Mouse (Mus musculus): ENCODE data around the gene Trim62.

Gene Trim62

DNA sequence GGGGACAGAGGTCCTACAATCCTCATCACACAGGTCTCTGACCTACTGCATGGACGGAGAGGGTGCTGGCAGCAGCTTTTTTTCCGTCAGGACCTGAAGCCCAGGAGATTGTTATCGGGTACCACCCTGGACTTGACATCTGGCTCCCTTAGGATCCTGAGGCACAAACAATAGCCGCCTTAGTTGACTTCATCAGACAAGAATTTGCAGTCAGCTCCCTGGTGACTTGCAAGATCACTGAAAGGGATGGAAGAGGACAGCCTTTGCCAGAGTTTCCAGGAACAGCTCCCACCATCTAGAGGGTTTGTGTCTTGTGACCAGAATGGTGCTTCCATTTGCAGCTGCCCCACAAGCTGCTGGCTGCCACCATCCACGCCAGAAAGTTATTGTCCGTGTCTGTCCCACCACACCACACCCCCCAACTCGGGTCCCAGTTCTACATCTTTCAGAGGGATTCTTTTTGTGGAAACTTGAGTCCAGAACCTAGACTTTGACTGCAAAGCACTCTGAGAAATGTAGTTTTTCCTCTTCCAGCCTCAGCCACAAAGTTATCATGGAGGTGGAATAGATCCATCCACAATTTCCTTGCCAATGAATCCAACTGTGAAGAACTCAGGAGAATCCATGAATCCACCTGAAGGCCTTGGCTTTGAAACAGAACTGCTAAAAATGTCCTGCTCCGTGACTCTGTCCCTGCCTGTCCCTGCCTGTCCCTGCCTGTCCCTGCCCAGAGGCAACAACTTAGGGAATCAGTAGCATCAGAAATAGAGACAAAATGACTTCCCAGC lies 27.1 kb downstream of the Trim62 start:
- no peak for DNase-seq (ENCODE audit: low spot score)

DNA sequence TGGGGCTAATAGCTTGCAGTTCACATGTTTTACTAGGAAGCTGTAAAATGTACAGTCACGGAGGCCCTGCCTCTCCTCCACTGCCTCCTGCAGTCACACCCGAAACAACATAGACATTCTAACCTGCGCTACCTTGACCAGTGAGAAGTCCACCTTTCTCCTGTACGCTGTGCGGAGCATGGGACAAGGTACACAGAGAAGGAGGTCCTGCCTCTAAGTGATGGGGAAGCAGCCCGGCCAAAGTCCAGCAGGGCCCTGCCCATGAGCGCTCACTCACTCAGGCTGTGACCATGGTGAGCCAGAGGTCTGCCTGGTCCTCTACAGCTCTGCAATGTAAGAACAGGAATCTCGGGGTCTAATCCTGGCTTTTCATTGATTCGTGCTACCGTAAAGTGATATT lies 28.7 kb downstream of the Trim62 start:
- DNase-seq (ENCODE audit: low spot score), result no peak

DNA sequence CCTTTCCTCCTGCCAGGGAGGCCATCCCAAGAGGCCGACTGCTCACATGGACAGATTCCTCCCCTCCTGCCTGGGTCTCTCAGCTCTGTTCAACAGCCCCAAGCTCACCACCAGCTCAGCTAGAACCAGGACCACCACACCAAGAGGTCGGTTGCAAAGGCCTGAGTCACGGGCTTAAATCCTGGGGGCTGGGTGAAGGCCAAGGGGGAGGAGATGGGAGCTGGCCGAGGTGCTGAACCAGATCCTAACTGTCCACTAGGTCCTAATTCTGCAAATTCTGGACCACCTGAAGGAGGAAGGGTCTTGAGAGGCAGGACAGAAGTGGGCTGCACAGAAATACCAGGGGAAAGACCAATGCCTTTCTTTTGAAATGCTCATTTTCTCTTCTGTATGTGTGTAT lies 30.4 kb downstream of the Trim62 start:
- no peak for DNase-seq (ENCODE audit: low spot score)

DNA sequence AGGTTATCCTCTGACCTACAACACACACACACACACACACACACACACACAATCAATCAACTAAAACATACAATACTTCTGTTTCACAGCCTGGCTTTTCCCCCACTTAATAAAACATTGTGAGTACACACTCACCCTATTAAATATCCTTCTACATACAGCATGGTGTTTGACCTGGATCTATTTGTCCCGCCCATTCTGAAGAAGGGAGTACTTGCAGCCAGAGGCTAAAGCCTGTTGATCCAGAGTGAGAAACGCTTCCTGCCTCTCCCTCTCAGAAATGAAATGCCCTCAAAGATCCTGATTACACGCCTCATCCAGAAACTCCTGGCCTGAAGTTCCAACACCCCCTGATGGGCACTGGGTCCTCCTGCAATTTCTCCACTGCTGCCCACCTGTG lies 33.7 kb downstream of the Trim62 start:
- DNase-seq (ENCODE audit: low spot score), result no peak

DNA sequence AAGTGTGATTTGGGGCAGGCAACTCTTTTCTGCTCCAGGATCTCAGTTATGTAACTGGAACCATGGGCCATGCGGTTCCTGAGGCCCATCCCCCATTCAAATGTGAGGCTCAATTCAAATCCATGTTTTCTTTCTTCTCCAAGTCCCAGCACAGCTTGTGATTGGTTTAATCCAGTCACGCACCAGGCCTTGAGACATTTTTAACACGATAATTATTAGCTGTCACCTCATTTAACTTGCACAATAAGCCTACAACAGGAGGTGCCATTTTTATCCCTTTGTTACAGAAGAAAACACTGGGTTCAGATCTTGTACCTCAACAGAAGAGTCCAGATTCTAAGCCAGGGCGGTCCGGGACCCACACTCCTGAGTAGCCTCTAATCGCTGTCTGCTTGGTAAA lies 34.4 kb downstream of the Trim62 start:
- no peak for DNase-seq (ENCODE audit: low spot score)

DNA sequence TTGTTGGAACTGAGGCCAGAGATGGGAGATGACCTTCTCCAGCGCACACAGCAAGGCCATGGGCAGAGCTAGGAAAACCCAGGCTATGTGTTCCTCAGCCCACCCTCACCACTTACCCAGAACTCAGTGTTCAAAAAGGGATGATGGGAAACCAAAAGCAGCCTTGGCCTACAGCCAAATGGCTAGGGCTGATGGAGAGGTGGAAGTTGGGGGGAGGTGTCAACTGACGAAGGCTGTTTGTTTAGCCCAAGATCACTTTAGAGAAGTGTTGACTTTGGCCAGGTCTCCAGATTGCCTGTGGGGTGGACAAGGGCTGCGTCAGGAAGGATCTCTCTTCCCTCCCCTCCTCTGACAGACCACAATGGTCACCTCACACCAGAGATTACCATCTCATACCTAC lies 34.8 kb downstream of the Trim62 start:
- no peak for DNase-seq (ENCODE audit: low spot score)

DNA sequence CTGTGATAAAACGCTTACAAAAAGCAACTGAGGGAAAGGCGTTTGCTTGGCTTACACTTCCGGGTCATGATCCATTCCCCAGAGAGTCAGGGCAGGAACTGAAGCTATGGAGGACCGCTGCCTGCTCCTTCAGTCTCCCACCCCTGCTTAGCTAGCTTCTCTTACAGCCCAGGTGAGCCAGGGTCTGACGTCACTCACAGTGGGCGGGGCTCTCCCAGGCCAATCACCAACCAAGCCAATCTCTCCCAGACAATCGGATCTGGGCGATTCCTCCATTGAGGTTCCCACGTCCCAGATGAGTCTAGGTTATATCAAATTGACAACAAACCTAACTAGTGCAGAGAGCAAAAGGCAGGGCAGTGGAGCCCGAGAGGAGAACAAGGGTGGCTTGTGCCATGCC lies 35.7 kb downstream of the Trim62 start:
- no peak for DNase-seq (ENCODE audit: low spot score)

DNA sequence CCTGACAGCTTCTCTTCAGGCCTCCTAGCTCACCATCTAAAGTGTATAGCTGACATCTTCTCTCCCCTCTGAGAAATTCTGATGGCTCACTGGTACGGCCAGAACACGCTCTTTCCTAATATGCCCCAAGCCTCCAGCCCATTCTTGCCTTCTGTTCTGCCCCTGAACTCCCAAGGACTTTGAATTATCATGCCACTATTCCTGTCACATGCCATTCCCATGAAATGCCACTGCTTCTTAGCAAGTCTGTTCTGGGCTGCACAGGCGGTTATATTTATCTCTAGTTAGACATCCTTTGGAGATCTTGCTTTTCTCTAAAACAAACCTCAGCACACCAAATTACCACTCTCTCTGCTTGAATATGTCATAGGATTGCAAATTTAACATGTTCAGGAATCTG lies 40.2 kb downstream of the Trim62 start:
- no peak for DNase-seq (ENCODE audit: low spot score)

DNA sequence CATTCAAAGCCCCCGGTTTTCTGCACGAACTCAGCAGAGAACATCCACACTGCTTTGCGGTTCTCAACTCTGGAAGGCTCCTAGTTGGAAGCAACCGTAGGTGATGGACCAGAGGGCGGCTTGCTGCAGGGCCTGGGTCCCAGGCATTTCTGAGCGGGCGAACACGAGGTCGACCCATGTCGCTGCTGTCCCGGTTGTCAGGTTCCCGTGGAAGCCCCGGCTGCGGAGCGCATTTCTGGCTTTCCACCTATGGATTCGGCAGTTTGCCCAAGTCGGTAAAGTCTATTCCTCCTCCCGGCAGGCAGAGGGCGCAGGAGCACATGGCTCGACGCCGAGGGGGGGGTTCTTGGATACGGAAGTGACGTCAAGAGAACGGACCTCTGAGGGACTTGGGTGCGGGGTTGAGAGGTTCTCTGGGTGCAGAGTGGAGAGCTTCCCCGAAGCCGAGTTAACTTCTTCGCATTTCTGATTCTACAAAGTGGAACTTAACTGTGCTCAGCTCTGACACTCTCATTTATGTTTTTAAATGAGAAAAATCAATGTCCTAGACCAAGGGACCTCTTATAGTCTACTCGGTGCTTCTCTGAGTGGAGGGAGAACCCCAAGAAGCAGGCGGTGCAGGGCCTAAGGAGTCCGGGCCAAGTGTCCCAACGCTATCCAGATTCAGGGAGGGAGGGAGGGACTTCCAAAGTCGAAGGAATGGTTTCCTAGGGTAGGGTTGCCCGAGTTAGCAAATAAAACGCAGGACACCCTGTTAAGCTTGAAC lies 41.6 kb downstream of the Trim62 start:
- DNase-seq (ENCODE audit: low spot score), result peak; percentile 51

DNA sequence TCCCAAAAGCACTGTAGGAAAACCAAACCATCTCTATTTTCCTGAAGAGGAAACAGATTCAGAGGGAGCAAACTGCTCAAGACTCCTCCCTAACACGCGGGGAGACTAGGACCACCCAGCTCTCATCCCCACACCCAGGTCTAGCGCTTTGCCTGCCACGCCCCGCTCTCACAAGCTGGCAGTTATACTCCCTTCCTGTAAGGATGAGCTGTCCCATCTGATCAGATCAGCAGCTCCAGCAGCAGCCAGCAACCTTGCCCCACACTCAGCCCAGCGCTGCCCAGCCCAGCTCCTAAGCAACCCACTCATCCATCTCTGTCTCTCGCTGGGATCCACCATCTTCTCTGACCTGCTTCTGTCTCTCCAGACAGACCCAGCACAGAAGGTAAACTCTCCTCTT lies 49.4 kb downstream of the Trim62 start:
- no peak for DNase-seq (ENCODE audit: low spot score)

DNA sequence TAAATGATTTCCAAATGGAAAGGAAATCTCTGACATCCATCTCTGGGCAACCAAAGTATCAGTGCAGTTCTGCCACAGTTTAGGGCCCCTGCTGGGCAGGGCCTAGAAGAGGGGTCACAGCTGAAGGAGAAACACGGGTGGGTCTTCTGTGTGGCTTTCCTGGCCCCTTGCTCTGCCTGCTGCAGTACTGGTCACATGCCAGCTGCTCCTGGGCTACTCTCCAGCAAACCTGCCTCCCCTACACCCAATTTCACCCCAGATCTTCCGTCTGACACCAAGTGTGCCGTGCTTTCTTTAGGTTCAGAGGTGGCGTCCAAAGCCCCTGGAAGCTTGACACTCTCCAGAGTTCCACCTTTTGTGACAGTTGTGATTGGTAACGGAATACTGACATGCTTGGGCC lies 52.2 kb downstream of the Trim62 start:
- no peak for DNase-seq (ENCODE audit: low spot score)

DNA sequence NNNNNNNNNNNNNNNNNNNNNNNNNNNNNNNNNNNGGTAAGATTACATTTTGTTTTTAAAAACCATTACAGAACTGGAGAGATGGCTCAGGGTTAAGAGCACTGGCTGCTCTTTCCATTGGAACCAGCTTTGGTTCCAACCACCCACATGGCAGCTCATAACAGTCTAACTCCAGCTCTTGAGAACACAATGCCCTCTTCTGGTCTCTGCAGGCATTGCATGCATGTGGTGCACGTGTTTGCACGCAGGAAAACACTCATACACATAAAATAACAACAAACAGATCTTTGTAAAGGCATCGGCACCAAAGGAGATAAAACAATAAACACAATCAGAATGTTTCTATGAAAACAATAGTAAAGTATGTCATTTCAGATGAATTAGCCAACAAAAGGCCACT lies 59.0 kb downstream of the Trim62 start:
- DNase-seq (ENCODE audit: low spot score), result no peak

DNA sequence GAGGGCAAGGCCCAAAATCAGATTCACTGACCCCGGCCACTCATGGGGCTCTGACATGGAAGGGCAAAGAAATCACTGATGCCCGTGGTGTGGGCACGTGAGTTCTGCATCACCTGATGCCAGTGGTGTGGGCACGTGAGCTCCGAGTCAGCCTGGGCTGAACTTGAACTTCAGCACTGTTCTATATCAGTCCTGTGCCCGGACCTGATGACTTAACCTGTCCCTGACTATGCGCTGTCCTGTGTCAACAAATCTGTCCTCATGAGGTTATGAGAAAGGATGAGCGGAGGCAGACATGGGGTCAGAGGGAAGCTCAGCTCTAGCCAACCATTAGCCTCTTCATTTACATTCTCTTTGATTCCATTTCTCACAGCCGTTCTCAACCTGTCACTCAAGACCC lies 63.4 kb downstream of the Trim62 start:
- no peak for DNase-seq (ENCODE audit: low spot score)

DNA sequence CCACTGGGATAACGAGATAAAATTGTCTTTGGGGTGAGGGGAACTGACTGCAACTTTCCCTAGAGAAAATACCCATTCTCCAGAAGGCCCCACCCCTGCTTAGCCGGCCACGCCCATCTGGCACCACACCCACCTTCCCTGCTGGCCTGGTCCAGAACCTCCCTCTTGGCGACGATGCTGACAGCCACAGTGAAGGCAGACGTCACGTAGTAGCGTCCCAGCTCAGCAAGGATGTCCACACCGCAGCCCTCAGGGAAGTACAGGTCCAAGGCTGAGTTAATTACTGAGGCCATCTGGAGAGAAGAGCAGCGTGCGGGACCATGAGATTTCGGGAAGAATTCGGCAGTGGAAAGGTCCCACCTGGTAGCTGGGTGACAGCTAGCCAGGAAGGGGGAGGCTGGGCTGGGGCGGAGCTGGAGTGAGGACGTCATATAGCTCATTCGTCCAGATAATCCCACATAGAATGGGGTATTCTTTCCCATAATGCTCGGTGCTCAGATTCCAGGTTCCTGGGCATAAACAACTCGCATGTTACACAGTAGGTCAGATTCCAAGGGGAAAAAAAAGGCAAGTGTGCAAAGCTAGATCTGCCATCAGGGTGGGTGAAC lies 64.0 kb downstream of the Trim62 start:
- no peak for DNase-seq (ENCODE audit: low spot score)

DNA sequence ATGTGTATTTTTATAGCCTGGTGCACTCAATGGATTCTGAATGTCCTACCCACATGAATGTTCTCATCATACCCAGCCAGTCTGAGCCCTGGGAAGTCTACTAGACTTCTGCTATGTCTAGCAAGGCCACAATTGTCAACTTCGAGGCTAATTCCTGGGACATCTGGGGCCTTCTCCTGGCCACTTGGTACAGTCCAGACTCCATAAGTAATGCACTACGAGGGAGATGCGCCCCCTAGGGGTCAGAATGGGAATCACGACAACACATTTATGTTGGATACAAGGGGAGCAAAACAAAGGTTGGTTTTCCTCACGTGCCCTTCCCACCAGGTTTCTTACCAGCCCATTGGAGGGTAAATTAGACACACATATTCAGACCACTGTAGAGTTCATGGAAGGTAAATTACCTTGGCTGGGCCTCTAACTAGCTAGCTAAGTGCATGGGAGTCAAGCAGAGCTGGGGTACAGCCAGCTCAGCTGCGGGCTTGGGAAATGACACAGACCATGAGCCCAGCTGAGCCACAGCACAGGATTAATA lies 64.8 kb downstream of the Trim62 start:
- DNase-seq (ENCODE audit: low spot score), result no peak

DNA sequence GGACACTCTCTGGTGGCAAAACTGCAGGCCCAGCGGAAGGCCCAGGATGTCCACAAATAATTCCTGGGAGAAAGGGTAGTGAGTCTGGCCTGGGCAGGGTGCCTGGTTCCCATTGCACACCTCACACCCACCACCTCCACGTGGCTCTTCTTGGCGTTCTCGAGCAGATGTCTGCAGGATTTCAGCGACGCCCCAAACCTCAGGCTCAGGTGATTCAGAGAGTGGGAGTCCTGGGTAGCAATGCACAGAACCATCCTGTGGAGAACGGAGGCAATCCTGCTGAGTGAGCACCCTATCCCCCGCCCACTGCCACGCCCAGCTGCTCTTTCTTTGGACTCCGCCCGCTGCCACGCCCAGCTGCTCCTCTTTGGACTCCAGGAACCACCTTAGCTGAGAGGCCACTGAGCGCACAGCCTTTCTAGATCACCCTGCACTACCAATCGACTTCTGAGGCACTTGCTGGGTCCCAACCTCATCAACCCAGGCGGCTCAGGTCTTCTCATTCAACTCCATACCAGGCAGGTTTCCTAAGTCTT lies 66.2 kb downstream of the Trim62 start:
- no peak for DNase-seq (ENCODE audit: low spot score)

DNA sequence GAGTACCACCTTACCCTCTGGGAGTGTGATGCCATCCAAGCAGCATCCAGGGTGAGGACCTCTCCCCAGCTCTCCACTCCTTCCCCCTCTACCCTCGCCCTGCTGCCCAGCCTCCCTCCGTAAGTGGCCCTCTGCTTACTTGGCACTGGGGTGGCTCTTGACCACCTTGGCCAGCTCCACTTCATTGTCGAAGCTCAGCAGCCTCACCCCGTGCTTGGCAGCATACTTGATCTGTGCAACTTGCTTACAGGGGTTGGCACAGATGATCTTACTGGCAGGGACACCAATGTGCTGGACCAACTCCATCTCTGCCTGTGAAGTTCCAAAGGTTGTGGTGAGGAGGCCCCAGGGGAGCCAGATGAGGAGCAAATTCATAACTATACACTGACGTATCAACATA lies 67.1 kb downstream of the Trim62 start:
- no peak for DNase-seq (ENCODE audit: low spot score)

DNA sequence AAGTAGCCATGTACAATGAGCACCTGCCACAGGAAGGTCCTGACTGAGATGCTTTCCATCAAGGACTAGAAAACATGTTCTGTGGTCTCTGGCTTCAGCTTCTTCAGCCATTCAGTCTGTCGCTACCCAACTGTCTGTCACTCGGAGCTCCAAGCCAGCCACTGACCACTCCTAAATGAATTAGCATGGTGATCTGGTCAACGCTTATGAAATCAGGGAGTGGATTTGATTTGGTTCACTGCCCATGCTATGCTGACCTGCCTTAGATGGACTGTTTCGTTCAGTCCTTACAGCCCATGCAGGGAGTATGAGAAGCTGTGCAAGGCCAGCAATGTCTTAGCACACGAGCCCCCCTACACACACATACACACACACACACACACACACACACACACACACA lies 70.5 kb downstream of the Trim62 start:
- no peak for DNase-seq (ENCODE audit: low spot score)

DNA sequence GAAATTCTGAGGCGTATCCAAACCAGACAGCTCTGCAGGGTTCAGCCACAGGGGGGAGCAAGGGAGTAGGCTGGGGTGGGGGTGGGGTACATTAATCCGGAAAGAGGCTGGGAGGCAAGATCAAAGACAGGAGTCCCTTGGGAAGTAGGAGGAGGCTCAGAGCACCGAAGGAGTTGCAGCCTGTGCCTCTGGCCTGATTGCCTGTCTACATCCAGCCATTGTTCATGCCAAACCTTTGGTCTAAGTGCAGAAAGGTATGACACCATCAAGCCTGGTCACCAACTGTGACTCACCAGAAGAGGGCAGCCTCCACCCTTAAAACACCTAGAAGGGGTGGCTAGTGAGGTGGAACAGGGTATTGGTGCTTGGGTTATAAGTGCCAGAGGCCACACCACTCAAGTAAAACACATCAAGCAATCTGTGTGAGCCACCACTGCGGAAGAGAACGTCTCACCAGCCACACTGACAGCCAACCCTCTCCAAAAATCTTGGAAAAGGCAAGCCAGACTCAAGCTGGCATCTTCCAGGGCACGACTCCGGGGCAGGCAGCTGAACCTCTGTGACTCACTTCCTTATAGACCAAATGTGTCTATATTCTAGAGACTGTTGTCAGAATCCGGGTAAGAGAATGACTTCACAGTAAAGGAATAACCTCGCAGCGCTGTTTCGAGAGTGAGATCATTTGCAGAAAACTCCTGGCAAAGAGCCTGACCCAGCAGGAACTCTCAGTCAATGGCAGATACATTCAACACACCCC lies 74.0 kb downstream of the Trim62 start:
- DNase-seq (ENCODE audit: low spot score), result no peak

DNA sequence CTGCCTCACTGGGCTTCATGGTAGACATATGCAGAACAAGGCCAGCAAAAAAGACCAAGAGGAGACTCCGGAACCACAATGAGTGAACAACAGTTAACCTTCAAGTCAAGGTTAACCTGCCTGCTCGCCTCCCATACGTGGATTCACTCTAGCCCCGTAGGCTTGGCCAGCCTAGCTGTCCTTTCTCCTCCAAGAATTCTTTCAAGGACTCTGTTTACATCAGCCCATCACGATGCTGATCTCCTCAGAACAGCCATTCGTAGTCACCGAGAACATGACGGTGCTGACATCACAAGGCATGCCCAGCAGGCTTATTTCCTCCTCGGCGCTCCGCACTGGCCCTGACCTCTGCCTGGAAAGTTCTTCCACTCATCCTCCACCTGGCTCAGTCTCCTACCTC lies 74.8 kb downstream of the Trim62 start:
- DNase-seq (ENCODE audit: low spot score), result no peak

DNA sequence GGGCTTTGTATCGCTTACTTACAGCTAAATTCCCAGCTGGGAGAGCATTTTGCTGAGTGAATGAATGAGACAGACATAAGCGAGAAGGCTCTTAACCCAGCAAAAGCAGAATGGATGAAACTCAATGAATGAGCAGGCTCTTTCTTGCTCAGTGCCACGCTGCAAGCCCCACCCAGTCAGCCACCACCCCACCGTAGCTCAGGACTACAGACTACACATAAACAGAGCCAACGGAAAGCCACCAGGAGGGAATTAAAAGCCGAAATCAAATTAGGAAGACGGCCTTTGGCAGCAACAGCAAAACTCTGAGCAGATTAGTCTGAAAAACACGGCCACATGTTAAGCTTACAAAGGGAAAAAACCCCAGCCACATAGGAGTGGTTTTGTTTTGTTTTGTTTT lies 75.5 kb downstream of the Trim62 start:
- DNase-seq (ENCODE audit: low spot score), result no peak

DNA sequence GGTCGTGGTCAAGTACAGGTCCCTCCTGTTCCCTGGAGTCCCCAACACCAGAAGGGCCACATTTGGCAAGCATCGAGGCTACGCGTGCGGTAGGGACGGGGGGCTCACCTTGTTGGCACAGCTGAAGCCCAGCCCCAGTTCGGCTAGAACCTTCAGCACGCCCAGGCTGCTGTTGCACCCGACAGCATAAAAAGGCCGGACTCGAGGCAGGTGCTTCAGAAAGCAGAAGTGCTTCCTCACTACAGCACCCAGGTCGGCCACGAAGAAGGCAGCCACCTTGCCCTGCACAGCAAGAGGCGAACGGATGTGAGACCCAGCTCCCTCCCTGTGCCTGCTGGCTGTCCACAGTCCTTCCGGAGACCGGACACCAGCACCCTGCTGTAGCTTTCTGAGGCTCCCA lies 76.3 kb downstream of the Trim62 start:
- DNase-seq (ENCODE audit: low spot score), result no peak
